Mouse (Mus musculus) olfactory bulb, adult 2 months (tissue): ENCODE data around the gene Tmtc1.

Experiments used
- CTCF ChIP-seq: fragments of 200-500 bp; IDR thresholded peaks from 2 replicates; pipeline ENCODE4 v1.5.1; 2012; ENCODE audit warnings: low read depth, mild to moderate bottlenecking, low read length, moderate library complexity; ENCODE audit not compliant: insufficient read depth
- POLR2A ChIP-seq: fragments of 200-500 bp; IDR thresholded peaks from 2 replicates; pipeline ENCODE4 v1.6.1; 2012; ENCODE audit warnings: mild to moderate bottlenecking, low read depth, low read length, moderate library complexity; ENCODE audit not compliant: insufficient read depth

GRCm38 (mm10) chr6:148207522-148207921, 236.7 kb downstream of the Tmtc1 start:
- TF ChIP-seq CTCF, result no peak
- no peak for TF ChIP-seq POLR2A
